Mouse (Mus musculus) intestine, embryonic 14.5 days (tissue): Measurements from ENCODE around the gene Pyroxd1. TPM values are rescaled to one million over a fixed set of nuclear protein-coding genes. Genes with fewer than 3 reads are reported as not detected.

Source experiments
- ATAC-seq: fragments of 200-750 bp; cut with Nextera tagmentation; replicated peaks from 2 replicates; pipeline ENCODE4 v1.8.0; 2017; ENCODE audit warnings: low read depth, moderate number of reproducible peaks, moderate TSS enrichment, moderate library complexity; ENCODE audit not compliant: low FRiP score, low TSS enrichment
- DNase-seq: peaks from one replicate; pipeline ENCODE4 v3.0.0-alpha.2; 2018; ENCODE audit warnings: low spot score
- H3K27ac ChIP-seq: fragments of 300-500 bp; sonication (generic); 2 replicates; pipeline ENCODE4 v1.5.1; 2014; ENCODE audit warnings: low read depth, mild to moderate bottlenecking, control low read depth
- H3K27me3 ChIP-seq: fragments of 300-500 bp; sonication (generic); replicated peaks from 2 replicates; pipeline ENCODE4 v1.6.1; 2014; ENCODE audit warnings: low read length, control low read depth; ENCODE audit not compliant: control insufficient read depth, insufficient read depth
- H3K36me3 ChIP-seq: fragments of 300-500 bp; sonication (generic); 2 replicates; pipeline ENCODE4 v1.6.1; 2014; ENCODE audit warnings: low read length, control low read depth; ENCODE audit not compliant: control insufficient read depth, insufficient read depth
- H3K4me1 ChIP-seq: fragments of 300-500 bp; sonication (generic); replicated peaks from 2 replicates; pipeline ENCODE4 v1.6.1; 2014; ENCODE audit warnings: low read length, control low read depth, mixed read lengths; ENCODE audit not compliant: control insufficient read depth, insufficient read depth
- H3K4me2 ChIP-seq: fragments of 300-500 bp; sonication (generic); 2 replicates; pipeline ENCODE4 v1.6.1; 2014; ENCODE audit warnings: low read length
- H3K4me3 ChIP-seq: fragments of 300-500 bp; sonication (generic); 2 replicates; pipeline ENCODE4 v1.5.1; 2014; ENCODE audit warnings: low read depth, low read length, control low read depth, mixed read lengths
- H3K9ac ChIP-seq: fragments of 300-500 bp; sonication (generic); 2 replicates; pipeline ENCODE4 v1.6.1; 2014; ENCODE audit warnings: mild to moderate bottlenecking, low read length
- H3K9me3 ChIP-seq: fragments of 300-500 bp; sonication (generic); 2 replicates; pipeline ENCODE4 v1.6.1; 2016; ENCODE audit warnings: low read length, control low read depth; ENCODE audit not compliant: control insufficient read depth
- WGBS: fragments of 180-500 bp; shearing (Covaris S2); extraction: QIAGEN DNeasy Blood & Tissue Kit; methylation state at CpG from one replicate; pipeline ENCODE4 v1.1.7; 2014; 5-methylcytosine and 5-hydroxymethylcytosine counted together
- polyA plus RNA-seq: library from polyadenylated mRNA; unstranded; fragments of >200 nt; fragmentation: Nextera tagmentation; extraction: Ambion mirVana; gene quantifications from 2 replicates; pipeline ENCODE4 v1.2.1, GENCODE M21; 2014

Gene Pyroxd1
- polyA plus RNA-seq, 1 experiment from 2014 or later: 14.2 TPM

DNA sequence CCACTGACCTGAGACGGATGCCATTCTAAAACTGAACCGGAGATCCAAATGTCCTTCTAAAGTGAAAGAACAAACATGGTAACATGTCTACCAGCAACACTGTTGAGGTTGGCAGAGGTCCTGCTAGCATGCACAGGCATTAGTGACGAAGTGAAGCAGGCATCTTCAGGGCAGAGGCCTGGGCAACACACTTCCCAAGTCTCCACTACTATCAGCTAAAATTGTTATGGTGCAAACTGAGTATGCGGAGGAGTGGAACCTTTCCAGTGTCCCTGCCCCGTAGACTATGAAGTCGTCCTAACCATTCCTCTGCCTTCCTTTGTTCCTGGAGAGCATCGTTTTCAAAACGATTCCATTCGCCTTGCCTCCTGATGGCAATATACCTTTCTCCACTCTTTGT, 39.1 kb downstream of the Pyroxd1 start:
- no peak for DNase-seq
- H3K4me3 ChIP-seq: no peak overlapping the region
- H3K9me3 ChIP-seq: no peaks in the 10 kb centered on the region
- 88% methylated on average over 9 of the region's 9 CpGs for WGBS
- H3K27me3 ChIP-seq: no peaks in the 10 kb centered on the region
- H3K9ac ChIP-seq: no peak overlapping the region
- H3K4me2 ChIP-seq: no peak overlapping the region
- ATAC-seq: no peak
- peaks cover 13% of the 10 kb centered on the region for H3K4me1 ChIP-seq
- no peak overlapping the region for H3K27ac ChIP-seq
- no peaks in the 10 kb centered on the region for H3K36me3 ChIP-seq

DNA sequence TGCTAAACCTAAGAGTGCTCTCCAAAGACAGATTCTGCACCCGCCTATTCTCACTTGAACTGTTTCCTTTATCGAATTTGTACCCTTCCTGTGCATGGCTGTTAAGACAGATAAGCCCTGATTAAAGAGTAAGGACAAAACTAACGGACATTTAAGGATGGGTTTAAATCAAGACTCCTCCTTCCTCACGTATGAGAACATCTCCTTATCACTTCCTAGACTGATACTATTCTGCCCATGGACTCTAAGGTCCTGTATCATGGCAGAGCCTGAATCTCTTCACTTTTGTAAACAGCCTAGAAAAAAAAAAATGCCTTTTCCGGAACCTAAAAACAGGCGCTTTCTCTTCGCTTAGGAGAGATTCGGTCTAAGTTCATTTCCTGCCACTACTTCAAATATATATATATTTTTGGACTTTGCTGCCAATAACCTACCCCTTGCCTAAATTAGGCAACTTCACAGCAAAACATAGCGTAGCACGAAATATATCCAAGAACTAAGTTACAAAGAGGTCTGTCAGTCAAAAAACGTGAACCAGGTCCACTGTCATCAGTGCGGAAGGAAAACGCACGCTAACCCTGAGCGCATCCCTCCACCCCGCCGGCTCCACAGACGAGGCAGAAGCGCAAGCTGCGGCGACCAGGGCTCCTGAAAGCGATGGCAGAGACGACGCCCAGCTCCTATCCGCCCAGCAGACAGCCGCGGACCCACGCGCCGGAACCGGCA, 41.0 kb downstream of the Pyroxd1 start:
- Histone ChIP-seq H3K9me3 (no peaks in the 10 kb centered on the region), H3K36me3 (no peaks in the 10 kb centered on the region), H3K27ac (no peak overlapping the region), H3K4me3 (peak overlapping the region; percentile 99), H3K9ac (peak overlapping the region; percentile 42), H3K4me1 (peaks cover 13% of the 10 kb centered on the region), H3K4me2 (peak overlapping the region; percentile 55), H3K27me3 (no peaks in the 10 kb centered on the region)
- ATAC-seq (peak; percentile 84), DNase-seq (no peak)
- 5% methylated on average over 31 of the region's 31 CpGs for WGBS

DNA sequence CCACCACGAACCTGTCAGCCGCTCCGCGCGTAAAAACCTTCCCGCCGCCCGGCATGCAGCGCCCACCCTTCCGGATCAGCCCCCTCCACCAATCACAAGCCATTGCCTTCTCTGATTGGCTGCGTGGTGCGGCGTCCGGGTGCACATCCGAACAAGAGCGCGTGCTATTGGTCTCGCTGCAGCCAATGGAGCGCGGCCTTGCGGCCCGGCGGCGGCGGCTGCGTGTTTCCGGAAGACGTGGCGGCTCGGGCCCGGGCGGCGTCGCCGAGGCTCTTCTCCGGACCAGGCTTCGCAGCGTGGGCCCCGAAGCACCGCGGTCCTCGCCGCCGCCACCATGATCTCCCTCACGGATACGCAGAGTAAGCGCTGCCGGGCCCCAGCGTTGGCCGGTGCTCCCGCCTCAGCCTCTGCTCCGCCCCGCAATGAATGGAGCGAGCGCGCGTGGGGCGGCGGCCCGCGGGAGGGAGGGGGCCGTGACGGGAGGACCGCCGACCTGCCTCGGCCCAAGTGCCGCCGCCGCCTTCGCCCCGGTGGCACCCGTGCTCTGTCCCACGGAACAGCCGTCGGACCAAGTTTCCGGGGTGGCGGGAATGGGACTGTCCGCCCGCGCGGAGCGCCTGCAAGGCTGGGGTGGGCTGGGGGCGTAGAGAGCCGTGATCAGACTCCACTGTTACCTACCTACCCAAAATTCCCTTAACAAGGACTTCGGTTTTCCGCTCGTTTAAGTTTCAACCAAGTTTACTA, 41.7 kb downstream of the Pyroxd1 start, which contains the start of the genes Recql and Golt1b:
Gene Recql (minus strand): TSS at position 77 of the 744 bp plus-strand sequence.
Gene Golt1b (plus strand): TSS at position 211 of the 744 bp plus-strand sequence.
- Histone ChIP-seq H3K9me3 (no peaks in the 10 kb centered on the region), H3K27me3 (no peaks in the 10 kb centered on the region), H3K9ac (peak within 1 kb of the TSS; percentile 93), H3K27ac (0 out of 2 replicates have a peak within 1 kb of the TSS, but pooled peaks have one; percentile 51), H3K4me1 (peaks cover 13% of the 10 kb centered on the region), H3K36me3 (no peaks in the 10 kb centered on the region), H3K4me3 (peak within 1 kb of the TSS; percentile 99), H3K4me2 (peak within 1 kb of the TSS; percentile 84)
- WGBS: under 1% methylated on average over 74 of the region's 87 CpGs
- ATAC-seq (peak; percentile 100), DNase-seq (peak; percentile 99)

DNA sequence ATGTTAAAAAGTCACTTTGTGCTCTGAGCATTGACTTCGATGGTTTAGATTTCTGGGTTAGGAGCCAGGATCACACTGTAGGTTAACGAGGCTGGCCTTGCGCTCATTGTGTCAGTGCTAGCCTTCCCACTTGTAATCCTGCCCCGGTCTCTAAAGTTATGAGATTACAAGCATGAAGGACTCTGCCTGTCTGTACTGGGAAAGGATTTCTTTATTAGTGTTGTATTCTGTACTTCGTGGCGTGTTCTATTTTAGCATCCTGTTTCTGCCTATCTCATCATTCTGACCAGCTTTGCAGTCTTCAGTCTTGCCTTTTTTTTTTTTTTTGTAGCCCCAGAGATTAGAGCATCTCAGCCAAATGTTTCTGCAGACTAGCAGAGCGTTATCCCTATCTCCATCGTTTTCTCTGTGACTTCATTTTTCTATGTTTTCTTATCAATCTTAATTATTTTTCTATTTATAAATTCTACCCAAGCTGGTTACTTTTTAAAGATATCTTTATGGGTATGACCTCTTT, 42.4 kb downstream of the Pyroxd1 start:
- Histone ChIP-seq H3K4me1 (peaks cover 13% of the 10 kb centered on the region), H3K27ac (no peak overlapping the region), H3K4me2 (peak overlapping the region; percentile 84), H3K36me3 (peaks cover 1% of the 10 kb centered on the region; the same call in 1 of the 2 replicates), H3K9ac (peak overlapping the region; percentile 93), H3K9me3 (no peaks in the 10 kb centered on the region), H3K27me3 (no peaks in the 10 kb centered on the region), H3K4me3 (peak overlapping the region; percentile 99)
- 17% methylated on average over 8 of the region's 8 CpGs for WGBS
- DNase-seq (no peak), ATAC-seq (no peak)

DNA sequence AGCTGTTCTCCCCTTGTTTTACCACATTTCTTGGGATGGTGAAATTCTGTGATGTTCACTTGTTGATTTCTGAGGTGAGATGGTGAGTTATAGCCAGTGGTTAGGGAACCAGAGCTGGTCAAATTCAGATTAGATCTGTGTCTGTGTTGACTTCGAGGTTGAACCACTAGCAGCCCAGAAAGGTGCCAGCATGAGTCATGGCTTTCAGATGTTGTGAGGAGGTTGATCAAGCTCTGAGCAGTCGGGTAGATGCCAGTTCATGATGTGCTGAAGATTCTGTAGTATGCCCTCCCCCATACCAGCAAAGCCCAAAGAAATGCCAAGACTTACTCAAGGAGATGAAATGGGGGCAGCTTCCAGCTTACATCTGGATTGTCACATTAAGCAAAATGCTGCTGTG, 43.6 kb downstream of the Pyroxd1 start:
- H3K9ac ChIP-seq: no peak overlapping the region
- 84% methylated on average over 2 of the region's 2 CpGs for WGBS
- H3K36me3 ChIP-seq: peaks cover 13% of the 10 kb centered on the region
- no peak for DNase-seq
- H3K4me2 ChIP-seq: no peak overlapping the region
- ATAC-seq: no peak
- no peak overlapping the region for H3K4me3 ChIP-seq
- H3K4me1 ChIP-seq: peaks cover 13% of the 10 kb centered on the region
- no peaks in the 10 kb centered on the region for H3K27me3 ChIP-seq
- no peaks in the 10 kb centered on the region for H3K9me3 ChIP-seq
- no peak overlapping the region for H3K27ac ChIP-seq

DNA sequence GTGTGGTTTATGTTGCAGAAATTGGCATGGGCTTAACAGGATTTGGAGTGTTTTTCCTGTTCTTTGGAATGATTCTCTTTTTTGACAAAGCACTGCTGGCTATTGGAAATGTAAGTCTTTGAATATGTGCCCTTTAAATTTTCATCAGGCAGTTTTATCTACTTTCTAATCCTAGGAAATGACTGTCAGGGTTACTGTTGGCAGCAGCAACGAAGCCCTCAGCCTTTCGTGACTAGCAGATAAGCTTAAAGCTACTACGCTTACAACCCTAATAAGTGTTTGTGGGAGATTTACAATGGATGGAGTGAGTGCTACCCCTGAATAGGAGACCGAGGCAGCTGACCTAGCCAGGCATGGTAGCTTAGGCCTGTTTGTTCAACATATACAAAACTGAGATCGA, 46.9 kb downstream of the Pyroxd1 start:
- Histone ChIP-seq H3K4me2 (no peak overlapping the region), H3K27me3 (no peaks in the 10 kb centered on the region), H3K4me1 (peaks cover 8% of the 10 kb centered on the region), H3K27ac (no peak overlapping the region), H3K4me3 (no peak overlapping the region), H3K36me3 (peaks cover 37% of the 10 kb centered on the region), H3K9ac (no peak overlapping the region), H3K9me3 (no peaks in the 10 kb centered on the region)
- no peak for DNase-seq
- WGBS: 80% methylated on average over 5 of the region's 5 CpGs
- ATAC-seq: no peak

DNA sequence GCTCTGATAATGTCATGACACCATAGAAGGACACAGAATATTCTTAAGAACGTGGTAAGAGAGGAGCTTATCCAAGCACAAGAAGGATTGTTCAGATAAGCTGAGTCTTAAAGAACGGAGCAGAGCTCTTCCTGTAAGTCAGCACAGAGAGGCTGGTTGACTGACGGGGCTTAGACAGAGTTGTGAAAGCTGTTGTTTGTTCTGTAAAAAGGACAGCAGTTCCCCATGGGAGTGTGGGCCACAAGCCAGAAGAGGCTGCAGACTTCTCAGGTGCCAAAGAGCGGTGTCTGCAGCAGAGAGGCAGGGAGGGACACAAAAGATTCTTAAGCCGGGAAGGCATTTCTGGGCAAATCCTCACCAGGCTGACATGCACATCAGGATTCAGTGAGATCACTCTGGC, 49.2 kb downstream of the Pyroxd1 start:
- 91% methylated on average over 5 of the region's 5 CpGs for WGBS
- Histone ChIP-seq H3K4me3 (no peak overlapping the region), H3K4me1 (no peaks in the 10 kb centered on the region), H3K9me3 (no peaks in the 10 kb centered on the region), H3K27me3 (no peaks in the 10 kb centered on the region), H3K9ac (no peak overlapping the region), H3K4me2 (no peak overlapping the region), H3K36me3 (peaks cover 37% of the 10 kb centered on the region), H3K27ac (no peak overlapping the region)
- DNase-seq: no peak
- ATAC-seq: no peak

DNA sequence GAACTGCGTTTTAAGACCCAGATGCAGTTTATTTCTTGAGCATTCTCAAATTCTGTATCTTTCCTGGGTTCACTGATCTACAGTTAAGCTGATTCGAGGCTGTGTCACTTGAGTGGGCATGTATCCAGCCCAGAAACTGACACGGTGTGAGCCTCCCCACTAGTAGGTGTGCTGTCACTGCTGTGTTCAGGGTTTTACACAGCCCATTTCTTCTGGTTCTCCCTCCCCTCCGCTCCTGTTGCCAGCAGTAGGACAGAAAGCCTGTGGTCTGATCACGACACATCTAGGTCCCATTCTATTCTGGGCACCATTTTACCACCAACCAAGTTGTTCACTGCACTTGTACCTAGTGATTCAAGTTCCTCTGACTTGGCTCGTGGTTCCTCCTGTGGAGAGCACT, 50.3 kb downstream of the Pyroxd1 start:
- no peak for DNase-seq
- no peak overlapping the region for H3K4me3 ChIP-seq
- peaks cover 45% of the 10 kb centered on the region for H3K36me3 ChIP-seq
- no peaks in the 10 kb centered on the region for H3K4me1 ChIP-seq
- 92% methylated on average over 6 of the region's 6 CpGs for WGBS
- no peak for ATAC-seq
- H3K27me3 ChIP-seq: no peaks in the 10 kb centered on the region
- H3K4me2 ChIP-seq: no peak overlapping the region
- H3K9ac ChIP-seq: no peak overlapping the region
- no peak overlapping the region for H3K27ac ChIP-seq
- no peaks in the 10 kb centered on the region for H3K9me3 ChIP-seq
